Mouse (Mus musculus) CH12.LX (cell line): Measurements from ENCODE around the gene Gnb1. TPM values are rescaled to one million over a fixed set of nuclear protein-coding genes. Genes with fewer than 3 reads are reported as not detected.

Source experiments
- DNase-seq: peaks from one replicate; pipeline ENCODE4 v3.0.0-alpha.2; 2013; ENCODE audit errors: extremely low read depth
- H3K27ac ChIP-seq: 2 replicates; pipeline ENCODE4 v1.5.1; 2012; ENCODE audit warnings: low read depth, mild to moderate bottlenecking, control low read depth, moderate library complexity; ENCODE audit not compliant: insufficient read depth
- H3K27me3 ChIP-seq: replicated peaks from 2 replicates; pipeline ENCODE3; 2012; ENCODE audit warnings: inconsistent platforms
- H3K36me3 ChIP-seq, 2 experiments: replicated peaks in 1 of 2; 2 replicates each; pipeline versions ENCODE3 to v1.6.1; 2012; ENCODE audit warnings: inconsistent platforms in 1 of 2, low read length in 1 of 2, mild to moderate bottlenecking in 1 of 2, mixed read lengths in 1 of 2, moderate library complexity in 1 of 2; ENCODE audit not compliant: control insufficient read depth in 1 of 2, insufficient read depth in 1 of 2
- H3K4me1 ChIP-seq, 2 experiments: 2 replicates each; pipeline ENCODE4 v1.6.1; 2012; ENCODE audit warnings: inconsistent platforms in 1 of 2, moderate library complexity in 1 of 2; ENCODE audit not compliant: insufficient read depth in 2 of 2, control insufficient read depth in 1 of 2
- H3K4me2 ChIP-seq: 2 replicates; pipeline ENCODE4 v1.6.1; 2012; ENCODE audit warnings: low read depth, mild to moderate bottlenecking, control low read depth; ENCODE audit not compliant: poor library complexity, insufficient read depth, severe bottlenecking
- H3K4me3 ChIP-seq, 3 experiments: fragments of 150-350 bp in 1 of 3; sonication (generic) in 1 of 3; replicated peaks in 1 of 3; 2 replicates each; pipeline versions ENCODE3 to v1.5.1; 2011 to 2012; ENCODE audit warnings: low read depth in 2 of 3, low read length in 2 of 3, mild to moderate bottlenecking in 2 of 3, moderate library complexity in 2 of 3, control low read depth in 1 of 3, improper control_type of control experiment in 1 of 3, inconsistent platforms in 1 of 3, mixed read lengths in 1 of 3; ENCODE audit not compliant: poor library complexity in 1 of 3
- H3K79me2 ChIP-seq: replicated peaks from 2 replicates; pipeline ENCODE4 v1.6.1; 2012; ENCODE audit warnings: mild to moderate bottlenecking, moderate library complexity; ENCODE audit not compliant: control insufficient read depth, poor library complexity, insufficient read depth, severe bottlenecking; ENCODE audit errors: extremely low read depth
- H3K9ac ChIP-seq: 2 replicates; pipeline ENCODE4 v1.6.1; 2012; ENCODE audit warnings: low read depth, mild to moderate bottlenecking, control low read depth, moderate library complexity; ENCODE audit not compliant: insufficient read depth
- H3K9me3 ChIP-seq: replicated peaks from 2 replicates; pipeline ENCODE3; 2012; ENCODE audit warnings: low read length, inconsistent platforms, mixed read lengths
- BHLHE40 ChIP-seq: IDR thresholded peaks from 2 replicates; pipeline ENCODE4 v1.6.1; 2011; ENCODE audit warnings: mild to moderate bottlenecking, low read depth, low read length, improper control_type of control experiment
- CHD2 ChIP-seq: IDR thresholded peaks from 2 replicates; pipeline ENCODE4 v1.6.1; 2011; ENCODE audit warnings: low read length, improper control_type of control experiment
- EP300 ChIP-seq: IDR thresholded peaks from 2 replicates; pipeline ENCODE4 v1.6.1; 2011; ENCODE audit warnings: low read length, improper control_type of control experiment
- ETS1 ChIP-seq: conservative IDR thresholded peaks from 2 replicates; pipeline ENCODE4 v1.6.1; 2012; ENCODE audit warnings: low read depth, mild to moderate bottlenecking, inconsistent platforms, low read length, improper control_type of control experiment, moderate library complexity
- GABPA ChIP-seq: IDR thresholded peaks from 2 replicates; pipeline ENCODE4 v1.6.1; 2012; ENCODE audit warnings: low read depth, low read length, improper control_type of control experiment, inconsistent platforms; ENCODE audit not compliant: insufficient replicate concordance
- HCFC1 ChIP-seq: IDR thresholded peaks from 2 replicates; pipeline ENCODE4 v1.6.1; 2012; ENCODE audit warnings: low read depth, mild to moderate bottlenecking, inconsistent platforms, low read length, improper control_type of control experiment
- IRF4 ChIP-seq: IDR thresholded peaks from 2 replicates; pipeline ENCODE4 v1.6.1; 2014; ENCODE audit warnings: low read depth, mild to moderate bottlenecking, inconsistent platforms, low read length, improper control_type of control experiment
- JUN ChIP-seq: IDR thresholded peaks from 2 replicates; pipeline ENCODE4 v1.6.1; 2011; ENCODE audit warnings: low read depth, mild to moderate bottlenecking, low read length, improper control_type of control experiment, moderate library complexity; ENCODE audit not compliant: insufficient read depth
- JUND ChIP-seq: conservative IDR thresholded peaks from 2 replicates; pipeline ENCODE4 v1.6.1; 2011; ENCODE audit warnings: low read depth, low read length, improper control_type of control experiment
- MAFK ChIP-seq: IDR thresholded peaks from 2 replicates; pipeline ENCODE4 v1.6.1; 2011; ENCODE audit warnings: low read length, improper control_type of control experiment; ENCODE audit not compliant: insufficient replicate concordance
- MXI1 ChIP-seq: IDR thresholded peaks from 2 replicates; pipeline ENCODE4 v1.6.1; 2011; ENCODE audit warnings: mild to moderate bottlenecking, low read depth, low read length, improper control_type of control experiment
- MYC ChIP-seq: IDR thresholded peaks from 2 replicates; pipeline ENCODE4 v1.6.1; 2011; ENCODE audit warnings: low read depth, mild to moderate bottlenecking, improper control_type of control experiment, low read length
- NRF1 ChIP-seq: IDR thresholded peaks from 2 replicates; pipeline ENCODE4 v1.6.1; 2014; ENCODE audit warnings: low read depth, mild to moderate bottlenecking, inconsistent platforms, low read length, improper control_type of control experiment, moderate library complexity
- POLR2A ChIP-seq: IDR thresholded peaks from 2 replicates; pipeline ENCODE4 v1.6.1; 2011; ENCODE audit warnings: low read depth, mild to moderate bottlenecking, improper control_type of control experiment, low read length
- RAD21 ChIP-seq: IDR thresholded peaks from 2 replicates; pipeline ENCODE4 v1.6.1; 2011; ENCODE audit warnings: low read depth, mild to moderate bottlenecking, low read length, improper control_type of control experiment, moderate library complexity
- SMC3 ChIP-seq: IDR thresholded peaks from 2 replicates; pipeline ENCODE4 v1.6.1; 2011; ENCODE audit warnings: low read depth, low read length, improper control_type of control experiment
- dilution Hi-C: fragments of 300-500 bp; cut with MboI; formaldehyde crosslinking; loops from 2 replicates; pipeline ENCODE4 v1.14.3; 2020; ENCODE audit warnings: low sequenced_read_pairs; ENCODE audit not compliant: extremely low pct_unique_long_range_greater_than_20kb, extremely low pct_ligation_motif_present
- in situ Hi-C: fragments of 300-500 bp; cut with MboI; formaldehyde crosslinking; loops from 3 replicates; pipeline ENCODE4 v1.14.3; 2019; ENCODE audit warnings: low sequenced_read_pairs, low pct_ligation_motif_present, low pct_unique_long_range_greater_than_20kb, mixed read lengths
- polyA plus RNA-seq: library from polyadenylated mRNA; unstranded; fragments of >175 nt; gene quantifications from 2 replicates; pipeline ENCODE4 v1.2.1, GENCODE M21; 2012; ENCODE audit warnings: low read depth; ENCODE audit not compliant: insufficient read length
- total RNA-seq, 2 experiments: library from RNA; depleted of rRNA; stranded (reverse); fragments of 300-350 nt in 1 of 2; fragments of >200 nt in 1 of 2; gene quantifications; 2 replicates each; pipeline ENCODE4 v1.2.3; 2012 to 2014

The Gnb1 gene
- total and polyA plus RNA-seq, 3 experiments: 88.0 to 407 (median 134) TPM

GRCm38 (mm10) chr4:155463050-155463449 is 28.1 kb upstream of the Gnb1 start:
- in situ Hi-C loops: loop anchor here (5.0 kb wide), 1 partner anchor 36 kb away; no protein-coding TSS in a partner anchor
- no peak overlapping the region for H3K27ac ChIP-seq
- dilution Hi-C loops: no loop called here
- peaks cover 0 to 10% of the 10 kb centered on the region in 2 experiments; a peak in 2 of 4 replicates for H3K4me1 ChIP-seq
- TF ChIP-seq RAD21 (no peak), JUND (no peak), JUN (no peak), NRF1 (no peak), BHLHE40 (no peak), IRF4 (no peak), HCFC1 (no peak), CHD2 (no peak), MXI1 (no peak), POLR2A (no peak), EP300 (no peak), GABPA (no peak), MAFK (no peak)
- no peak overlapping the region for H3K4me3 ChIP-seq
- DNase-seq: no peak
- H3K4me2 ChIP-seq: no peak overlapping the region
- no peaks in the 10 kb centered on the region for H3K36me3 ChIP-seq
- H3K79me2 ChIP-seq: no peaks in the 10 kb centered on the region
- H3K27me3 ChIP-seq: peaks cover 3% of the 10 kb centered on the region
- peaks cover 4% of the 10 kb centered on the region for H3K9me3 ChIP-seq
- no peak overlapping the region for H3K9ac ChIP-seq

- no peak overlapping the region for H3K4me3 ChIP-seq
- H3K36me3 ChIP-seq: no peaks in the 10 kb centered on the region
- no peaks in the 10 kb centered on the region for H3K79me2 ChIP-seq
- H3K4me2 ChIP-seq: no peak overlapping the region
- in situ Hi-C loops (loop anchor here (5.0 kb wide), 1 partner anchor 36 kb away; no protein-coding TSS in a partner anchor), dilution Hi-C loops (no loop called here)
- no peak for TF ChIP-seq POLR2A
- TF ChIP-seq MYC: no peak
- TF ChIP-seq SMC3: no peak
- TF ChIP-seq ETS1: no peak
- H3K27ac ChIP-seq: no peak overlapping the region
- DNase-seq: no peak
- peaks cover 0 to 10% of the 10 kb centered on the region in 2 experiments; a peak in 2 of 4 replicates for H3K4me1 ChIP-seq
- H3K9ac ChIP-seq: no peak overlapping the region
- peaks cover 4% of the 10 kb centered on the region for H3K9me3 ChIP-seq
- peaks cover 3% of the 10 kb centered on the region for H3K27me3 ChIP-seq
Measured at GRCm38 (mm10) chr4:155463611-155464010, 27.6 kb upstream of the Gnb1 start.
